Mouse (Mus musculus): ENCODE results near the gene Tmem88b.
A peak's percentile ranks its signal among the peaks of the same experiment; 100 is the strongest.
"Not testable (repeated sequence)": the region's sequence is repeated elsewhere in the genome, so short reads cannot be mapped to it uniquely, and the experiment has no call there.

The Tmem88b gene

GRCm38 (mm10) chr4:155788833-155789232 is 3.2 kb upstream of the Tmem88b start:
- DNase-seq (ENCODE audit: low spot score): not testable (repeated sequence)

- DNase-seq (ENCODE audit: low spot score): no peak
These were observed 2.6 kb upstream of the Tmem88b start for GRCm38 (mm10) chr4:155788300-155788699.

GRCm38 (mm10) chr4:155785246-155785645 is 428 bp downstream of the Tmem88b start:
- no peak for DNase-seq (ENCODE audit: low spot score)

GRCm38 (mm10) chr4:155784081-155784701 is 1.5 kb downstream of the Tmem88b start:
- no peak for DNase-seq (ENCODE audit: low spot score)

- DNase-seq (ENCODE audit: low spot score): no peak
These were observed 2.1 kb downstream of the Tmem88b start for GRCm38 (mm10) chr4:155783486-155784080.

GRCm38 (mm10) chr4:155780895-155781294 is 4.8 kb downstream of the Tmem88b start:
- no peak for DNase-seq (ENCODE audit: low spot score)

- DNase-seq (ENCODE audit: low spot score): no peak
These were observed 6.2 kb downstream of the Tmem88b start for GRCm38 (mm10) chr4:155779498-155779897.

GRCm38 (mm10) chr4:155777816-155778215 is 7.9 kb downstream of the Tmem88b start:
- DNase-seq (ENCODE audit: low spot score): no peak

- DNase-seq (ENCODE audit: low spot score): no peak
These were observed 8.9 kb downstream of the Tmem88b start for GRCm38 (mm10) chr4:155776704-155777335.

- DNase-seq (ENCODE audit: low spot score): no peak
These were observed 9.8 kb downstream of the Tmem88b start for GRCm38 (mm10) chr4:155775855-155776254.

GRCm38 (mm10) chr4:155774971-155775740 is 10.5 kb downstream of the Tmem88b start:
- no peak for DNase-seq (ENCODE audit: low spot score)

- DNase-seq (ENCODE audit: low spot score): peak; percentile 75
These were observed 11.4 kb downstream of the Tmem88b start, which contains the start of gene Vwa1 for GRCm38 (mm10) chr4:155774280-155774754. Vwa1 (minus strand) TSS chr4:155774698.

- no peak for DNase-seq (ENCODE audit: low spot score)
These were observed 12.2 kb downstream of the Tmem88b start for GRCm38 (mm10) chr4:155773335-155774078.

- no peak for DNase-seq (ENCODE audit: low spot score)
These were observed 12.9 kb downstream of the Tmem88b start for GRCm38 (mm10) chr4:155772786-155773185.

GRCm38 (mm10) chr4:155771706-155772105 is 14.0 kb downstream of the Tmem88b start:
- no peak for DNase-seq (ENCODE audit: low spot score)

- no peak for DNase-seq (ENCODE audit: low spot score)
These were observed 15.0 kb downstream of the Tmem88b start for GRCm38 (mm10) chr4:155770626-155771025.

GRCm38 (mm10) chr4:155769880-155770512 is 15.7 kb downstream of the Tmem88b start:
- DNase-seq (ENCODE audit: low spot score): peak; percentile 75

- no peak for DNase-seq (ENCODE audit: low spot score)
These were observed 16.2 kb downstream of the Tmem88b start for GRCm38 (mm10) chr4:155769496-155769879.

- no peak for DNase-seq (ENCODE audit: low spot score)
These were observed 23.3 kb downstream of the Tmem88b start for GRCm38 (mm10) chr4:155762357-155762756.

- DNase-seq (ENCODE audit: low spot score): no peak
These were observed 24.1 kb downstream of the Tmem88b start for GRCm38 (mm10) chr4:155761356-155762099.

Data from urinary bladder, postnatal 10 days (tissue).